Mouse (Mus musculus) ES-E14 (cell line): Measurements from ENCODE around the gene Cd200r3.

Source experiments
- CHD2 ChIP-seq: IDR thresholded peaks from 2 replicates; pipeline ENCODE4 v1.6.1; 2014; ENCODE audit warnings: mild to moderate bottlenecking, low read depth, low read length, inconsistent platforms
- HCFC1 ChIP-seq: IDR thresholded peaks from 2 replicates; pipeline ENCODE4 v1.6.1; 2012; ENCODE audit warnings: low read length, inconsistent platforms, borderline replicate concordance; ENCODE audit not compliant: insufficient read depth
- MAFK ChIP-seq: IDR thresholded peaks from 2 replicates; pipeline ENCODE4 v1.6.1; 2014; ENCODE audit warnings: mild to moderate bottlenecking, low read depth, low read length, inconsistent platforms; ENCODE audit not compliant: insufficient read depth
- ZC3H11A ChIP-seq: IDR thresholded peaks from 2 replicates; pipeline ENCODE4 v1.6.1; 2012; ENCODE audit warnings: low read depth, mild to moderate bottlenecking, inconsistent platforms, low read length, borderline replicate concordance
- ZNF384 ChIP-seq: IDR thresholded peaks from 2 replicates; pipeline ENCODE4 v1.6.1; 2012; ENCODE audit warnings: low read depth, low read length, inconsistent platforms

DNA sequence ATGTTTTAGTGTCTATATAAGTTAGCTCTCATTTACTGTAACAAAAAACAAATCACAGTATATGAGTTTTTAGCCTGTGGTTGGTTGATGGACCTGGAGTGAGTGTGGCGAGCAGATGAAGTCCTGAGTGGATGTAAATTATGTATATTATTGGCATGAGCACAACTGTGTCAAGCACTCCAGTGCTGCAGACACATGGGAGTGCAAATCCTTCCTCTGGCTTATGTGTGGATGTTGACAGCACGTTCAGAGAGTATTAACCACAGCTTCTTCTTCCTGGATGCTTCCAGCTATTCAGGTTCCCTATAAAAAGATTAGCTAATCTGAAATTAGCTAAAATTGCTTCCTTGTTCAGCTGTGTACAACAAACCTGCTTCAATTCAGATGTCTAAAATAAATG lies 42.6 kb downstream of the Cd200r3 start:
- no peak for TF ChIP-seq MAFK
- TF ChIP-seq ZC3H11A: no peak
- TF ChIP-seq CHD2: no peak
- no peak for TF ChIP-seq ZNF384
- no peak for TF ChIP-seq HCFC1
